Mouse (Mus musculus) heart, postnatal 4 days (tissue): ENCODE measurements around the gene Gm42957. TPM values are rescaled to one million over a fixed set of nuclear protein-coding genes. Genes with fewer than 3 reads are reported as not detected.
A peak's percentile ranks its signal among the peaks of the same experiment; 100 is the strongest.
"Not testable (repeated sequence)": the region's sequence is repeated elsewhere in the genome, so short reads cannot be mapped to it uniquely, and the experiment has no call there.

Experiments
- DNase-seq: peaks from one replicate; pipeline ENCODE4 v3.0.0; 2021
- total RNA-seq, 2 experiments: library from RNA; stranded (reverse); gene quantifications; 2 replicates each; pipeline ENCODE4 v1.2.3; 2021

Gm42957 gene
- total RNA-seq = under 1 TPM; 0.18 to 0.21 TPM

DNA sequence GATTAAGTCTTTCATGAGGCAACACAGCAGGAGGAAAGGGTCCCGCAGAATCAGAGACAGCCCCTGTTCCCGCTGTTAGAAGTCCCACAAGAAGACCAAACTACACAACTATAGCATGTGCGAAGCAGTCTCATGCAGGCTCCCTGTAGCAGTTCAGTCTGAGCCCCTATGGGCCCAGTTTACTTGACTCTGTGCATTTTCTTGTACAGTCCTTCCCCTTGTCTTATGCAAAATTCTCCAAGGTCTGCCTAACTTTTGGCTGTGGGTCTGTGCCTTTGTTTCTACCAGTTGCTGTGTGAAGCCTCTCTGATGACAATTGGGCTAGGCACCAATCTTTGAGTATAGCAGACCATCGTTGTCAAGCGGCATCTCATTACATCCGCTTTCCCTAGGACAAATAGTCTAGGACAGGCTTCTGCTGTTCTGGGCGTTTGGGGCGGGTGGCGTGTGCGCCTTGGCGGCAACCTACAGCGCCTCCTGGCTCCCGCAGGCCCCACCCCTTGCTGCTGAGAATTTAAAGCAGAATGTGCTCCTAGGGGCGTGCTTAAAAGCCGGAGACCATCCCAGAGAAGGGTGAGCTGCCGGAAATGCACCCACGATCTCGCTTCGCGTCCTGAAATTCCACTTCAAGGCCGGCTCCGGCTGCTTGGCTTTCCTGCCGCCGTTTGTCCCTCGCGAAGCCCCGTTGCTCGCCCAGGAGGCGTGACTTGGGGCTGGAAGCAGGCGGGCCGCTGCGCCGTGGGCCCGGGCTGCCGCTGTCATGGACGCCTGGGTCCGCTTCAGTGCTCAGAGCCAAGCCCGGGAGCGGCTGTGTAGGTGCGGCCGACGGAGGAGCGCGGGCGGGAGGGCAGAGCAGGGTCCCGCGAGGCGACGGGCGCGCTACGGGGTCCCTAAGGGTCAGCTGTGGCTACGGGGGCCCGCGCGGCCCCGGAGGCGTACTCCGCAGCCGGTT is at the start of gene Gm42957, which contains the start of gene Pex11b:
Gm42957 (plus strand) TSS at position 547 of the 952 bp plus-strand sequence.
Pex11b (plus strand) TSS at position 449 of the 952 bp plus-strand sequence.
- peak; percentile 90 for DNase-seq

- no peak for DNase-seq
Measured at GRCm38 (mm10) chr3:96590657-96591056, 44.6 kb upstream of the Gm42957 start.

DNA sequence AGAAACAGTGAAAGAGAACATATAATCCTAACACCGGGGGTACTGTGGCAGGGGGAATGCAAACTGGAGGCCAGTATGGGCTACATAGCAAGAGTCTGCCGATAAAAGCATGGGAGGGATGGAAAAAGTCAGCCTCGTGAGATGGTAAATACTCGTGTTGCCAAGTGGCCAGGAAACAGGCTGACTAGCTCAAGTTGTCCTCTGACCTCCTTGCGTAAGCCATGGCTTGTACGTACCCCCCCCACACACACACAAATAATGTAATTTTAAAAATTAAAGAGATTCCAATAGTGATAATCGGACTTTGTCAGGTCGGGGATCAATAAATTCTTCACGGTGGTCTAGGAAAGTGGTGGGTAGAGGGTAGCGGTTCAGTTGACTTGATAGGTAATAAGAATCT is 41.9 kb upstream of the Gm42957 start:
- DNase-seq = peak; percentile 36

DNA sequence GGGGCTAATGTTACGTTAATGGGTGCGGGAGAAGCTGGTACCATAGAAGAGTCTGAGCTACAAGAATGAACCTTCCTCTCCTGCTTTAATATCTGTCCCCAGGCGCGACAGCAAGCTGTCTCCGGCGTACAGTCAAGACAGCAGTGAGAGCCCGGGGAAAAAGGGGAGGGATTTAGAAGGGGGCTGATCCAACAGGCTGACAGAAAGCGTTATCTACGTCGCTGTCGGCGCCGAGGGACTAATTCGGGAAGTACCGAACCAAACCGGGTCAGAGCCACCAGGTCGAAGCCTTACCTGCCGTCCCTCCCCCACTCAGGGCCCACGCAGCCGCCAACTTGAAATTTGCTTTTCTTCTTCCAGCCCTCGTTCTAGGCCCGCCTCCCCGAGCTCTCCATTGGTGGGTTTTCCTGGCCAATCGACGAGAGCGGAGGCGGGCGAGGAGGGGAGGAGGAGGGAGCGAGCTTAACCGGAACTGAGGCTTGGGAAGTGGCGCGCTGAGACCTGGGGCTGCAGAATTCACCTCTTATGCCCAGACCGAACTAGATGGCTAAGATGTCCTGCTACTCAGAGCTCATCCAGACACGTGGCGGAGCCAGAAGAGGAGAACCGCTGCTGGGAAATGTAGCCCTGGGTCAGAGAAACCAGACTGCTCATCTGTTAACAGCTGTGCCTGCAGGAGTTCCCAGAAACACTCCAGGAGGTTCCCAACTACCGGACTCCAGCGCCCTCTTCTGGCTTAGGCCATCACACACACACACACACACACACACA is 41.3 kb upstream of the Gm42957 start, which contains the start of gene Polr3gl:
Polr3gl (minus strand) TSS at position 392 of the 771 bp plus-strand sequence.
- DNase-seq = peak; percentile 95

DNA sequence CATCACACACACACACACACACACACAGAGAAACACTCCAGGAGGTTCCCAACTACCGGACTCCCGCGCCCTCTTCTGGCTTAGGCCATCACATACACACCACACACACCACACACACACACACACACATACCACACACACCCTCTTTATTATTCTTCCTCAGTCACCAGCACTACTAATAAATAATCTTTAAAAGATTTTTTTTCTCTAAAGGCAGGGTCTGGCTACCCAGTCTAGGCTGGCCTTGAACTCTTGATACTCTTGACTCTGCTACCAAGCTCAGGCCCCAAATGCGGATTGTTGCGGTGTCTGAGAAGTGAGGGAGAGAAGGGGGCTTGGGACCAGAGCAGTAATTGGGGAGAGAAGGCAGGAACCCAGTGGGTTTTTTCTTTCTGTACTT is 40.4 kb upstream of the Gm42957 start:
- DNase-seq = no peak

DNA sequence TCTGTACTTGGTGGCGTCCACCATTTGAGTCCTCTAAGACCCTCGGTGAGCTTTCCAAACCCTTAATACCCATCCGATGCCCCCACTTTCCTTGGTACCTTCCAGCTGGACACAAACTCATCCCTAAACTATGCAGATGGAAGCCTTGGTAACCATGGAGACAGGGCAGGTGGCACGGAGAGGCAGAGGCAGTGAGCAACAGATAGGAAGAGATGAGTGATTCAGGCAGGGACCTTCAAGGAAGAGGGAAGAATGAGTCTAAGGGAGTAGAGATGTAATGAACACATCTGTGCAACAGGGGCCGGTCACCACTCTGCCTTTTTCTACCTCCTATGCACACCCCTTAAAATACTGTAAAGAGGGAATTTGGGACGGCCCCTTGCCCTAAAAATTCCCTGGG is 39.6 kb upstream of the Gm42957 start:
- no peak for DNase-seq

DNA sequence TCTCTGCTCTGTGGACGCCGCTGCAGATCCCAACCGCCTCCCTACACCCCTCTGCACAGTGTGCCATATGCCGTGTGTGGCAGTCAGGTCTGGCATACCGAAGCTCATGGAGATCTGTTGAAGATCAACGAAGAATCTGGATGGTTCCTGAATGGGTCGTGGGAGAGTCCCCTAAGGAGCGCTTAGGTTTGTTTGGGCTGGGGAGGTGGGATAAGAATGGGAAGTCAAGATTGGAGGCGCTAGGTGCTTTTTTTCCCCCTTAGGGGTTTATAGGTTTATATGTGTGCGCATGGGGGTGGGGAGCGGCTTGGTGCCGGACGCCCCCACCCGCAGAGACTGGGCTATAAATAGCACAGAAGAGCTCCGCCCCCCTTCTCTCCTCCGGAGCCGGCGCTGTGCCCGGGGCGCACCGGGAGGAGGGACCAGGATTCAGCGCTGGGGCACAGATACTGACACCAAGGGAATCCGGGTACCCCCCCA is 39.0 kb upstream of the Gm42957 start, which contains the start of gene Ankrd34a:
Ankrd34a (plus strand) TSS at position 409 of the 480 bp plus-strand sequence.
- peak; percentile 70 for DNase-seq

- DNase-seq = no peak
Measured at GRCm38 (mm10) chr3:96596855-96597254, 38.4 kb upstream of the Gm42957 start.

GRCm38 (mm10) chr3:96597435-96597891 is 37.8 kb upstream of the Gm42957 start:
- peak; percentile 33 for DNase-seq

DNA sequence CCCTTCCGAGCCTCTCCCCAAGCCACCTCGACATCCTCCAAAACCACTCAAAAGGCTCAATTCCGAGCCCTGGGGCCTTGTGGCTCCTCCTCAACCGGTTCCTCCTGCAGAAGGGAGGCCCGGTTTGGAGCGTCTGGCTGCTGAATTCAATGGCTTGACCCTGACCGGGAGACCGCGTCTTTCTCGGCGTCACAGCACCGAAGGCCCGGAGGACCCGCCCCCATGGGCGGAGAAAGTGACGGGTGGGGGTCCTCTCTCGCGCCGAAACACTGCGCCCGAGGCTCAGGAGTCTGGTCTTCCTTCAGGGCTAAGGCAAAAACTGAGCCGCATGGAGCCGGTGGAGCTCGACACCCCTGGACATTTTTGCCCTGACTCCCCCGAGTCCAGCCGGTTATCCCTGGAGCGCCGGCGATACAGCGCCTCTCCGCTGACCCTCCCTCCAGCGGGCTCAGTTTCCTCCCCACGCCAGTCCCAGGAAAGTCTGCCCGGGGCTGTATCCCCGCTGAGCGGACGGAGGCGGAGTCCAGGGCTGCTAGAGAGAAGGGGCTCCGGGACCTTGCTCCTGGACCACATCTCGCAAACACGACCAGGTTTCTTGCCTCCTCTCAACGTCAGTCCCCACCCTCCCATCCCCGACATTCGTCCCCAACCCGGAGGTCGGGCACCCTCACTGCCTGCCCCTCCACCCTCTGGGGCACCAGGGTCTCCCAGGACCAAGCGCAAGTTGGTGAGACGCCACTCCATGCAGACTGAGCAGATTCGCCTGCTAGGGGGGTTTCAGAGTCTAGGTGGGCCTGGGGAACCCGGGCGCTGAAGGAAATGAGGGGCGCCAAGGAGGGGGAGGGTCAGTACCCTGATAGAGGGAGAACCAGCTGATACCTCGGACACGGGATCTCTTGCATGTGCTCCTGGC is 36.9 kb upstream of the Gm42957 start:
- DNase-seq = peak; percentile 81

DNA sequence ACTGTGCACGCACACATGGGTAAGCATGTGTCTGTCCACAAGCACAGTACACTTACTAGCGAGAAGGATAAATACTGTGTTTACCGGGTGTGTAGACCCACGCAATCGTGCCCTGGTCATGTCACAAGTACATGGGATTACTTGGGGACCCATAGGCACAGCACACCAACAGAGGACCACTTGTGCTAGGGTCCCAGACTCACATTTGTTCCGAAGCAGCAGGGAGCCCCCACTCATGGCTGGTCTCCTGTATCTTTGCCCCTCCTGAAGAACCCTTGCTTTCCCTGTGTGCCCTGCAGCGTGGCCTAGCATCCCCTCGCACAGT is 36.2 kb upstream of the Gm42957 start:
- DNase-seq = no peak

DNA sequence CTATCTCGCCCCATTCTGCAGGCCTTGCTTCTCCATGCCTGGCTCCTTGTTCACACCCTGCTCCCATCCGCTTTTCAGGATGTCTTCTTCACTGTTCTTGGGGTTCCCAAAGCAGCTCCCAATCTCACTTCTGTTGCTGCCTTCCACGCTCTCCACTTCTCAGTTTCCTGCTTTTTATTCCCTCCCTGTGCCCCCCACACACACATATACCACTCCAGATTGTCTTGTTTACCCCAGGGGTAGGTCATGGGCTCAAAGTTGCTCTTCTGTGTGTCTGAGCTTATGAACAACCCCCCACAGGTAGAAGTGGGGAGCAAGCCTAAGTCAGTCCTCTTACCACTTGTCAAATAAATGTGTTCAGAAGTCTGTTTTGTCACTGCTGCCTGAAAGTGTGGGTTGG is 35.9 kb upstream of the Gm42957 start:
- no peak for DNase-seq

DNA sequence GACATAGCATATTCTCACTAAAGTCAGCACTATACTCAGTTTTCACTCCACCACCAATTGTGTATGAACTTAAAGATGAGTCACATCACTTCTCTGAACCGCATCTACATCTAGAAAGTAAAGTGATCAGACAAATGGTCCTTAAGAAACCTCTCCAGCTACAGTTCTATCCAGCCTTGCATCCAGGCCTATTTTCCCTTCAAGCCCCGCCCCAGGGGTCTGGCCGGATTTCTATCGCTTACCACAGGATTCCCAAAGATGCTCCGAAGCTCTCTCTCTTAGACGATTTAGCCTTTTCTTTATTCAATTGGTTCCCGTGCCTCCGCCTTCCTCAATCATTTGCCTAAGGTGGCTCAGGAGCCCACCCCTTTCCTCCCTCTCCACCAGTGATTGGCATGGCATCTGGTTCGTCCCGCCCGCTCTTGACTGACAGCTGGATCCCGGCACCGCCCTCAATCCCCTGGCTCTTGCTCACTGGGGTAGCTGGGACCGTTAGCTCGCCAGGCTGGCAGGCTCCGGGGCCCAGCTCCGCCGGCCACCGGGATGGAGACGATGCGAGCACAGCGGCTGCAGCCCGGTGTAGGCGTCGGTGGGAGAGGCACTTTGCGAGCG is 34.5 kb upstream of the Gm42957 start, which contains the start of gene Lix1l:
Lix1l (plus strand) TSS at position 511 of the 612 bp plus-strand sequence.
- peak; percentile 95 for DNase-seq

GRCm38 (mm10) chr3:96601251-96601787 is 34.0 kb upstream of the Gm42957 start:
- peak; percentile 86 for DNase-seq

- DNase-seq = peak; percentile 51
Measured at GRCm38 (mm10) chr3:96601941-96602703, 33.2 kb upstream of the Gm42957 start.

DNA sequence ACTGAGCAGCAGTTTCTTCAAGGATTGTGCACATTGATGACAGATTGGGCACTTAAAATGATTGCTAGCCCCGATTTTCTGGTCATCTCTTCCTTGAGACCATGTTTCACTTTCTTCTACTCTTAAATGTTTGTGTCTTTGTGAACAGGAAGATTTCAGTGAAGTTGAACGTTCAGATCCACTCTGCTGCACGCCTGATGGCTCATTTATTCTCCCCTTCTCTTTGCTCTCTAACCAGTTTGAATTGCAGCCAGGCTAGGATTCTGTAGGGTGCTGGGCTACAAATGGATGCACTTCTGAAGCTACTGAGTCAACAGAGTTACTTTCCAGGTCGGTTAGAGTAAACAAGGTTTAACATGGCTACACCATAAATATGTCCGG is 32.6 kb upstream of the Gm42957 start:
- no peak for DNase-seq

DNA sequence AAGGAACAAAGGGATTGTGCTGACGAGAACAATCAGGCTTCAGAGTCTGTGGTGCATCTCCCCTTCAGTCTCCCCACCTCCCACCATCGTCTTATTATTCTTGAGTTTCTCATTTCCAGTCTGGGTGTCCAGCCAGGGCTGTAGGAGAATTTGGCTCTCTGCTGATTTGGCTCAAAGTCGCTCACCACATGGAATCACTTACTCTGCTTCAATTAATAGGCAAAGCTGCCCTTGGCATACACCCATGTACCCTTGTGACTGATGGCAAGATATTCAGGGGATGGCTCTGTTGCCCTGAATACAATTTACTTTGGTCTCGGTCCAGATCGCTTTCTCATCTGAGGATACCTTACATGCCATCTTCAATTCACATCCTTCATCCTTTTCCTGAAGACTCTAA is 32.0 kb upstream of the Gm42957 start:
- peak; percentile 45 for DNase-seq

- not testable (repeated sequence) for DNase-seq
Measured at GRCm38 (mm10) chr3:96606007-96606406, 29.3 kb upstream of the Gm42957 start.

DNA sequence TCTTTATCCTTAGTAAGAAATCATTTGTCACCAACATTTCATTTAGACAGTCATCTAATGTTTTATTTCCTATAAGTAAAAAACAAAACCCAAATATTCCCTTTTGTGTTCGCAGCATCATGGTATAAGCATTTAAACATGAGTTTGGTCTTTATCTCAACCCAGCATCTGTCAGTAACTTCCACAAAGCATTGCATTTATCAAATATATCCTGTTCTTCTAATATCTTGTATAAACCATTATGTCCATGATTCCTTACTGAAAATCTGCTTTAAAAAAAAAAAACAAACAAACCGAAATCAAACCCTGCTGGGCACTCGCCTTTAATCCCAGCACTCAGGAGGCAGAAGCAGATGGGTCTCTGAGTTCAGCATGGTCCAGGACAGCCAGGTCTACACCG is 28.7 kb upstream of the Gm42957 start:
- DNase-seq = no peak

DNA sequence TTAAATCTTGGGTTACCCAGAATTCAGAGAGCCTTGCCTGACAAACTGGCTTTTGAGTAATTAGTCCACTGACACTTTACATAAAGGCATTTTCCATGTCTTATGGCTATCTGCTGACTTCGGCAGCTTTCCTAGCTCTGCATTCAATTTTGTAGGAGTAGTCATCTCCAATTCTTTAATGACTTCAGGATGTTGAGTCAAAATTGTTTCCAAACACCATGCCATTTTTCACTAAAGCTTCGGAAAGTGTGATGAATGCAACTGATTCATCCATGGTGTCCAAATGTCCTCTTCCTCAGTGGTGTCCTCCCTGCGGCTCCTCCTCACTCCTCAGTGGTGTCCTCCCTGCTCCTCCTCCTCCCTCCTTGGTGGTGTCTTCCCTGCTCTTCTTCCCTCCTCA is 17.3 kb upstream of the Gm42957 start:
- no peak for DNase-seq
